Mouse (Mus musculus) left cerebral cortex, postnatal 36 days (tissue): ENCODE results near the gene Sesn1. TPM values are rescaled to one million over a fixed set of nuclear protein-coding genes. Genes with fewer than 3 reads are reported as not detected.
"Not testable (repeated sequence)": the region's sequence is repeated elsewhere in the genome, so short reads cannot be mapped to it uniquely, and the experiment has no call there.

Source experiments
- DNase-seq, 2 experiments: peaks; one replicate each; pipeline ENCODE4 v3.0.0; 2021 to 2022; ENCODE audit warnings: low spot score in 2 of 2, mixed read lengths in 1 of 2
- intact Hi-C: fragments of 180-260 bp; cut with DNase I; formaldehyde crosslinking; loops from one replicate; pipeline ENCODE4 v1.15.1; 2025
- total RNA-seq, 2 experiments: library from RNA; stranded (reverse); gene quantifications; 2 replicates each; pipeline ENCODE4 v1.2.3; 2021

Gene Sesn1
- total RNA-seq, result 10 to 100 TPM; 49.6 to 52.7 TPM

GRCm38 (mm10) chr10:41809771-41810563, at the start of gene Sesn1, which contains the start of gene Cep57l1:
Sesn1 (plus strand) TSS chr10:41809935.
Cep57l1 (minus strand) TSS chr10:41809871.
- intact Hi-C loops, result loop anchor here (5.0 kb wide), 2 partner anchors 293 to 467 kb away; partner anchors contain the start of genes Cd164 and Foxo3

GRCm38 (mm10) chr10:41760866-41761265, 48.9 kb upstream of the Sesn1 start:
- intact Hi-C loops, result no loop called here
- no peak for DNase-seq

More at GRCm38 (mm10) chr10:41809771-41810563, at the start of gene Sesn1, which contains the start of gene Cep57l1:
- DNase-seq, result peak; percentile 91

GRCm38 (mm10) chr10:41763741-41764385, 45.9 kb upstream of the Sesn1 start:
- intact Hi-C loops, result no loop called here
- no peak for DNase-seq

- DNase-seq, result no peak
- intact Hi-C loops, result no loop called here
Measured at GRCm38 (mm10) chr10:41765586-41765985, 44.1 kb upstream of the Sesn1 start.

GRCm38 (mm10) chr10:41766280-41766679, 43.5 kb upstream of the Sesn1 start:
- intact Hi-C loops, result no loop called here
- DNase-seq, result no peak

- DNase-seq, result no peak
- intact Hi-C loops, result no loop called here
Measured at GRCm38 (mm10) chr10:41767254-41767653, 42.5 kb upstream of the Sesn1 start.

- intact Hi-C loops, result no loop called here
- no peak for DNase-seq
Measured at GRCm38 (mm10) chr10:41792375-41792774, 17.4 kb upstream of the Sesn1 start.

GRCm38 (mm10) chr10:41797253-41797652, 12.5 kb upstream of the Sesn1 start:
- intact Hi-C loops, result no loop called here
- DNase-seq, result no peak

- no peak for DNase-seq
- intact Hi-C loops, result no loop called here
Measured at GRCm38 (mm10) chr10:41803467-41803866, 6.3 kb upstream of the Sesn1 start.

- intact Hi-C loops, result no loop called here
- DNase-seq, result no peak
Measured at GRCm38 (mm10) chr10:41804711-41805110, 5.0 kb upstream of the Sesn1 start.

- no peak for DNase-seq
- intact Hi-C loops, result no loop called here
Measured at GRCm38 (mm10) chr10:41805729-41806355, 3.9 kb upstream of the Sesn1 start.

- peak; percentile 86 to 89 for DNase-seq
- intact Hi-C loops, result no loop called here
Measured at GRCm38 (mm10) chr10:41809080-41809770, 510 bp upstream of the Sesn1 start.

GRCm38 (mm10) chr10:41810564-41811455, 1.1 kb downstream of the Sesn1 start:
- no peak for DNase-seq
- intact Hi-C loops, result loop anchor here (5.0 kb wide), 2 partner anchors 294 to 466 kb away; partner anchors contain the start of genes Cd164 and Foxo3

- intact Hi-C loops, result loop anchor here (5.0 kb wide), 2 partner anchors 295 to 465 kb away; partner anchors contain the start of genes Cd164 and Foxo3
Measured at GRCm38 (mm10) chr10:41812566-41812965, 2.8 kb downstream of the Sesn1 start.

GRCm38 (mm10) chr10:41814305-41814853, 4.6 kb downstream of the Sesn1 start:
- no peak for DNase-seq
- intact Hi-C loops, result loop anchor here (5.0 kb wide), 2 partner anchors 297 to 463 kb away; partner anchors contain the start of genes Cd164 and Foxo3

More at GRCm38 (mm10) chr10:41812566-41812965, 2.8 kb downstream of the Sesn1 start:
- DNase-seq, result no peak

GRCm38 (mm10) chr10:41816516-41816915, 6.8 kb downstream of the Sesn1 start:
- DNase-seq, result no peak
- intact Hi-C loops, result no loop called here

GRCm38 (mm10) chr10:41818036-41818732, 8.4 kb downstream of the Sesn1 start:
- DNase-seq, result no peak
- intact Hi-C loops, result no loop called here

GRCm38 (mm10) chr10:41818733-41819070, 9.0 kb downstream of the Sesn1 start:
- intact Hi-C loops, DNase-seq: not testable (repeated sequence)
